Mouse (Mus musculus) testis, adult 2 months (tissue): ENCODE measurements around the gene Gabrg3. TPM values are rescaled to one million over a fixed set of nuclear protein-coding genes. Genes with fewer than 3 reads are reported as not detected.
"Not testable (repeated sequence)": the region's sequence is repeated elsewhere in the genome, so short reads cannot be mapped to it uniquely, and the experiment has no call there.

Experiments
- H3K27ac ChIP-seq: fragments of 200-500 bp; 2 replicates; pipeline ENCODE4 v1.5.1; 2012; ENCODE audit warnings: low read depth, low read length; ENCODE audit not compliant: control insufficient read depth, insufficient read depth
- H3K27me3 ChIP-seq: fragments of 200-500 bp; 2 replicates; pipeline ENCODE4 v1.6.1; 2012; ENCODE audit warnings: mild to moderate bottlenecking, low read length, moderate library complexity; ENCODE audit not compliant: control insufficient read depth, insufficient read depth
- H3K36me3 ChIP-seq: fragments of 200-500 bp; 2 replicates; pipeline ENCODE4 v1.6.1; 2012; ENCODE audit warnings: mild to moderate bottlenecking, low read length; ENCODE audit not compliant: control insufficient read depth, insufficient read depth
- H3K4me1 ChIP-seq: fragments of 200-500 bp; 2 replicates; pipeline ENCODE4 v1.6.1; 2012; ENCODE audit warnings: low read length; ENCODE audit not compliant: control insufficient read depth, insufficient read depth
- H3K4me3 ChIP-seq: fragments of 200-500 bp; 2 replicates; pipeline ENCODE4 v1.5.1; 2012; ENCODE audit warnings: low read depth, mild to moderate bottlenecking, low read length, moderate library complexity, mixed read lengths; ENCODE audit not compliant: control insufficient read depth
- CTCF ChIP-seq: fragments of 200-500 bp; IDR thresholded peaks from 2 replicates; pipeline ENCODE4 v1.5.1; 2012; ENCODE audit warnings: low read depth, mild to moderate bottlenecking, inconsistent platforms, low read length, moderate library complexity; ENCODE audit not compliant: control insufficient read depth, insufficient read depth, insufficient replicate concordance
- POLR2A ChIP-seq: fragments of 200-500 bp; IDR thresholded peaks from 2 replicates; pipeline ENCODE4 v1.6.1; 2012; ENCODE audit warnings: low read depth, mild to moderate bottlenecking, inconsistent platforms, low read length, moderate library complexity; ENCODE audit not compliant: control insufficient read depth
- polyA plus RNA-seq: library from polyadenylated mRNA; depleted of rRNA; stranded (reverse); fragments of >200 nt; gene quantifications from 2 replicates; pipeline ENCODE4 v1.2.3, GENCODE M21; 2012

Gabrg3 gene
- polyA plus RNA-seq, 1 experiment = 0.72 TPM

- no peaks in the 10 kb centered on the region for H3K4me1 ChIP-seq
- no peak overlapping the region for H3K4me3 ChIP-seq
- H3K27ac ChIP-seq = no peak overlapping the region
- TF ChIP-seq CTCF (no peak), POLR2A (no peak)
- no peaks in the 10 kb centered on the region for H3K27me3 ChIP-seq
- H3K36me3 ChIP-seq = no peaks in the 10 kb centered on the region
Measured at GRCm38 (mm10) chr7:57260201-57260600, 126.8 kb downstream of the Gabrg3 start.

DNA sequence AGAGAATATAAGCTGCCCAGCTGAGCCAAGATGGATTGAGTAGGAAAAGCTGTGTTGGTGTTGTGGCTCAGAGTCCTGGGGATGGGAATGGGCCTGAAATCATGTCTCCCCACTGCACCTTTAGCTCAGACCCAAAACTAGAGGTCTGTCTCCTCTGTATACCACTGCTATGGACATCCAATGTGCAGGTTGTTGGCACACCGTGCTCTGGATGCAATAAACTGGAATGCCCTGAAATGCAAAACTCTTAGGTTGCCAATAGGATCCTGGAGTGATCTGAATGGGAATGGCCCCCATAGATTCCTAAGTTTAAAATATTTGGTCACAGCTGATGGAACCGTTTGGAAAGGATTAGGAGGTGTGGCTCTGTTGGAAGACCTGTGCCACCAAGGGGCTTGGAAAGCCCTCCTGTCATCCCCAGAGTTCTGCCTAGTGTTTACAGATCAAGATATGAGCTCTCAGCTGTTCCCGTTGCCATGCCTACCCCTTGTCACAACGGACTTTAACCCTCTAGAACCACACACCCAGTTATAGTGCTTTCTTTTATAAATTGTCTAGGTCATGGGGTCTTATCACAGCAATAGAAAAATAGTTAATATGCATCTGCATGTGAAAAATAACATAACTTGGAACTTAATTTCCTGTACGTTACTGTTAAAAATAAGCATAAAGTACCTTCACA, 128.0 kb downstream of the Gabrg3 start:
- Histone ChIP-seq H3K4me1 (no peaks in the 10 kb centered on the region), H3K27me3 (no peaks in the 10 kb centered on the region), H3K36me3 (no peaks in the 10 kb centered on the region), H3K27ac (no peak overlapping the region), H3K4me3 (no peak overlapping the region)
- no peak for TF ChIP-seq POLR2A
- TF ChIP-seq CTCF = no peak

- Histone ChIP-seq H3K36me3 (no peaks in the 10 kb centered on the region), H3K4me3 (no peak overlapping the region), H3K27ac (no peak overlapping the region), H3K4me1 (no peaks in the 10 kb centered on the region), H3K27me3 (no peaks in the 10 kb centered on the region)
- TF ChIP-seq CTCF = no peak
- no peak for TF ChIP-seq POLR2A
Measured at GRCm38 (mm10) chr7:57243981-57244380, 143.0 kb downstream of the Gabrg3 start.

DNA sequence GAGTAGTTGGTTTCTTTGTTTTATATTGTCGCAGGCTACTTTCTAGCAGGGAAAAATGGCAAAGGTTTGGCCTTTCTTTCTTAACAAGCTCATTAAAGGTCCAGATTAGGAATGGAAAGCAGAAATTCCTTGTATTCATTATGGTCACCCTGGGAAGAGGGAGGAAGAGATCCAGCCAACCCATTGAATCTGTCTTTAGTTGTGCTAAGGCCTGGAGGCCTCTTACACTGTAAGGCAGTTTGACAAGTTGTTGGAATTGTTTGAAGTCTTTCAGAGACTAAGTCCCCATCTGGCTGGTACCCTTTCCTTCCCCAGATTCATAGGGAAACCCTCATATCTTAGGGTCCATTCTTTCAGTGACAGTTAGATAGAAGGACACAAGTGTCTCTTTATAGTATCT, 172.9 kb downstream of the Gabrg3 start:
- no peaks in the 10 kb centered on the region for H3K4me1 ChIP-seq
- H3K4me3 ChIP-seq = no peak overlapping the region
- no peaks in the 10 kb centered on the region for H3K36me3 ChIP-seq
- TF ChIP-seq POLR2A (no peak), CTCF (no peak)
- no peaks in the 10 kb centered on the region for H3K27me3 ChIP-seq
- H3K27ac ChIP-seq = no peak overlapping the region

DNA sequence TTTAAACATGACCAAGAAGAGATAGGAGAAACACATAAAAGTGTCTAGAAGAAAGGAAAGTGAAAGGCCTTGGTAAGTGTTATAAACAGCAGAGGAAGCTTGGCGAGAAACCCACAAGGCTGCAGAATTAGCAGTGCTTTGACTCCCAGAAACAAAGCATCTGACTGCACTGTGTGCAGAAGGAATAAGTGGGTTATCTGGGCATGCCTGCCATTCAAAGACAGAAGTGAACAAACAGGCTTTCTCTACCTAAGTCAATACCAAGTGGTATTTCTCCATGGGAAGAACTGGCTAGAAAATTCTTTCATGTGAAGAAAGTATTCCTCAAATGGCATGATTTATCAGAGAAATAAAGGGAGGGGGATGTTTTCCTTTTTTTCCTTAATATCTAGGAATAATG, 201.0 kb downstream of the Gabrg3 start:
- no peak overlapping the region for H3K4me3 ChIP-seq
- H3K27me3 ChIP-seq = no peaks in the 10 kb centered on the region
- H3K36me3 ChIP-seq = no peaks in the 10 kb centered on the region

DNA sequence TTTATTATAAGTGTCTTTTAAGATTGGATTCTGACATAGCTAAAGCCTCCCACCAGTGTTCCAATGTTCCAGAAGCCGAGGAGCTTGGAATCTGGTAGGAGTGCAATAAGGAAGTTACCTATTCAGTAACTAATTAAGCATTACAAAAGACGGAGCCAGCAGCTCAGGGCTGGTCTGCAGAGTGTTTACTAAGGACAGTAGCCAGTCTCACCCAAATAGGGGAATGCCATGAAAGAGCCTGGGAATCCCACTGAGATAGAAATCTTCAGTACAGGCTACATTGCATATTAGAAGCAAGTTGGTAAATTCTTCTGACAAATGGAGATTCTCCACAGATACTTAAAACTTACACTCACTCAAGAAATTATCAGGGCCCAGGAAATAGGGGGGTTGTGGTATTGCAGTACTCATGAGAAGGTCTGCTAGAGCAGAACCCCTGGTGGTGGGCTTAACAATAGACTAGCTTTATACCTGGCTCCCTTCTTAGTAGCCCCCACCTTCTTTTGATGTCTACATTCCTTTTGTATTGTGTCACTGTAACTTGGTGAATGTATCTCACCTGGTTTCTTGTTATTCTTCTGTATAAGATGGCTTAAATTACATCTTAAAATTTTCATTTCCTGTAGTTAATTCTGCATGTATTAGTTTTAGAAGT, 211.0 kb downstream of the Gabrg3 start:
- not testable (repeated sequence) for H3K27ac ChIP-seq, H3K27me3 ChIP-seq, H3K4me3 ChIP-seq, H3K36me3 ChIP-seq, H3K4me1 ChIP-seq

More for the DNA sequence above, 201.0 kb downstream of the Gabrg3 start:
- H3K27ac ChIP-seq = no peak overlapping the region
- no peaks in the 10 kb centered on the region for H3K4me1 ChIP-seq
- no peak for TF ChIP-seq CTCF

DNA sequence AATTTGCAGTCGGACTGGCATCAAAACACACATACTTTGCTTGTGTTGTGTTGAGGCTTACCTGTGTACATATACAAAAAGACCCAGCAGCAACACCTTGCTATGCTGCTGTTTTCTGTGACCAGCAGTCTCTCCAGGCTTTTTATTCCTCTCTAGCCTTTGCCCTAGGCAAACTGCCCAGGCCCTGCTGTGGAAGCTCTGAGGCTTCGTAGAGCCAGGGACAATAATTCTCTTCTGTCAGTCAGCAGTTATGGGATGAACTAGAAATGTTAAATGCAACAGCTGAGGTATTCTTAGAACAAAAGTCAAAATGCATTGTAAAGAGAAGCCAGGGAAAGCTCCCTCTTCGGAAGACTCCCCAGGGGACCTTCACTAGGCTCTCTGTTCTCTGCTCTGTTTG, 220.1 kb downstream of the Gabrg3 start:
- no peaks in the 10 kb centered on the region for H3K27me3 ChIP-seq
- TF ChIP-seq CTCF = no peak
- no peak for TF ChIP-seq POLR2A
- H3K36me3 ChIP-seq = no peaks in the 10 kb centered on the region
- H3K4me3 ChIP-seq = no peak overlapping the region
- H3K27ac ChIP-seq = no peak overlapping the region
- no peaks in the 10 kb centered on the region for H3K4me1 ChIP-seq
